Mouse (Mus musculus): ENCODE data around the gene Shtn1. TPM values are rescaled to one million over a fixed set of nuclear protein-coding genes. Genes with fewer than 3 reads are reported as not detected.

Gene Shtn1
- total and polyA plus RNA-seq, 2 experiments from 2014 or later, result 38.1 to 48.9 TPM

- Histone ChIP-seq H3K4me1 (ENCODE audit: insufficient read depth, low read length) (no peaks in the 10 kb centered on the region), H3K9ac (replicated peaks; ENCODE audit: low read length) (no peak overlapping the region), H3K9me3 (ENCODE audit: low read length) (no peaks in the 10 kb centered on the region), H3K27ac (no peak overlapping the region), H3K36me3 (ENCODE audit: insufficient read depth, low read length) (no peaks in the 10 kb centered on the region), H3K4me2 (ENCODE audit: low read depth, low read length) (peak overlapping the region; percentile 41), H3K4me3 (ENCODE audit: low read length) (peak overlapping the region; percentile 16; the same call in 1 of the 2 replicates), H3K27me3 (ENCODE audit: insufficient read depth, low read length) (0 out of 2 replicates have a peak, but pooled peaks cover 11% of the 10 kb centered on the region)
- WGBS, result 20% methylated on average over 13 of the region's 13 CpGs
- peak; percentile 77 for DNase-seq (ENCODE audit: low spot score)
- no peak for TF ChIP-seq CTCF (IDR thresholded peaks at IDR 0.05; ENCODE audit: low read depth)
- ATAC-seq, result no peak
These were observed 96.4 kb downstream of the Shtn1 start for GRCm38 (mm10) chr19:58979436-58980055.

- Histone ChIP-seq H3K27me3 (ENCODE audit: insufficient read depth, low read length) (0 out of 2 replicates have a peak, but pooled peaks cover 11% of the 10 kb centered on the region), H3K9me3 (ENCODE audit: low read length) (no peaks in the 10 kb centered on the region), H3K9ac (replicated peaks; ENCODE audit: low read length) (no peak overlapping the region), H3K4me3 (ENCODE audit: low read length) (no peak overlapping the region), H3K36me3 (ENCODE audit: insufficient read depth, low read length) (no peaks in the 10 kb centered on the region), H3K4me1 (ENCODE audit: insufficient read depth, low read length) (no peaks in the 10 kb centered on the region), H3K27ac (no peak overlapping the region), H3K4me2 (ENCODE audit: low read depth, low read length) (no peak overlapping the region; the same call in none of the 2 replicates)
- WGBS, result 50% methylated on average over 11 of the region's 11 CpGs
- TF ChIP-seq CTCF (IDR thresholded peaks at IDR 0.05; ENCODE audit: low read depth), result no peak
- peak; percentile 61 for ATAC-seq
- DNase-seq (ENCODE audit: low spot score), result peak; percentile 18
These were observed 97.3 kb downstream of the Shtn1 start for GRCm38 (mm10) chr19:58978401-58979171.

- no peaks in the 10 kb centered on the region for H3K27me3 ChIP-seq (ENCODE audit: insufficient read depth, low read length)
- TF ChIP-seq CTCF (IDR thresholded peaks at IDR 0.05; ENCODE audit: low read depth), result no peak
These were observed 100.6 kb downstream of the Shtn1 start for GRCm38 (mm10) chr19:58975216-58975863.

GRCm38 (mm10) chr19:58974126-58974525 is 101.8 kb downstream of the Shtn1 start:
- WGBS, result 69% methylated on average over 8 of the region's 8 CpGs
- no peak for TF ChIP-seq CTCF (IDR thresholded peaks at IDR 0.05; ENCODE audit: low read depth)
- no peaks in the 10 kb centered on the region for H3K27me3 ChIP-seq (ENCODE audit: insufficient read depth, low read length)

More at GRCm38 (mm10) chr19:58975216-58975863, 100.6 kb downstream of the Shtn1 start:
- ATAC-seq (no peak), DNase-seq (ENCODE audit: low spot score) (no peak)
- 86% methylated on average over 11 of the region's 11 CpGs for WGBS
- H3K4me3 ChIP-seq (ENCODE audit: low read length), result no peak overlapping the region
- no peak overlapping the region for H3K4me2 ChIP-seq (ENCODE audit: low read depth, low read length)
- H3K9me3 ChIP-seq (ENCODE audit: low read length), result no peaks in the 10 kb centered on the region
- no peak overlapping the region for H3K27ac ChIP-seq
- no peak overlapping the region for H3K9ac ChIP-seq (replicated peaks; ENCODE audit: low read length)
- no peaks in the 10 kb centered on the region for H3K4me1 ChIP-seq (ENCODE audit: insufficient read depth, low read length)
- H3K36me3 ChIP-seq (ENCODE audit: insufficient read depth, low read length), result peaks cover 6% of the 10 kb centered on the region; the same call in 1 of the 2 replicates

GRCm38 (mm10) chr19:58970826-58971225 is 105.1 kb downstream of the Shtn1 start:
- ATAC-seq, result no peak
- no peaks in the 10 kb centered on the region; the same call in 1 of the 2 replicates for H3K27me3 ChIP-seq (ENCODE audit: insufficient read depth, low read length)
- no peak overlapping the region for H3K27ac ChIP-seq
- H3K4me3 ChIP-seq (ENCODE audit: low read length), result no peak overlapping the region
- no peak for DNase-seq (ENCODE audit: low spot score)
- WGBS, result 81% methylated on average over 13 of the region's 13 CpGs
- no peak overlapping the region for H3K4me2 ChIP-seq (ENCODE audit: low read depth, low read length)
- TF ChIP-seq CTCF (IDR thresholded peaks at IDR 0.05; ENCODE audit: low read depth), result no peak
- peaks cover 6% of the 10 kb centered on the region; the same call in 1 of the 2 replicates for H3K36me3 ChIP-seq (ENCODE audit: insufficient read depth, low read length)
- no peak overlapping the region for H3K9ac ChIP-seq (replicated peaks; ENCODE audit: low read length)
- H3K4me1 ChIP-seq (ENCODE audit: insufficient read depth, low read length), result no peaks in the 10 kb centered on the region
- no peaks in the 10 kb centered on the region for H3K9me3 ChIP-seq (ENCODE audit: low read length)

More at GRCm38 (mm10) chr19:58974126-58974525, 101.8 kb downstream of the Shtn1 start:
- H3K9me3 ChIP-seq (ENCODE audit: low read length), result no peaks in the 10 kb centered on the region
- H3K4me3 ChIP-seq (ENCODE audit: low read length), result no peak overlapping the region
- ATAC-seq (no peak), DNase-seq (ENCODE audit: low spot score) (no peak)
- peaks cover 6% of the 10 kb centered on the region; the same call in 1 of the 2 replicates for H3K36me3 ChIP-seq (ENCODE audit: insufficient read depth, low read length)
- no peak overlapping the region for H3K4me2 ChIP-seq (ENCODE audit: low read depth, low read length)
- no peak overlapping the region for H3K27ac ChIP-seq
- no peak overlapping the region for H3K9ac ChIP-seq (replicated peaks; ENCODE audit: low read length)
- H3K4me1 ChIP-seq (ENCODE audit: insufficient read depth, low read length), result no peaks in the 10 kb centered on the region

GRCm38 (mm10) chr19:58968731-58969506 is 107.0 kb downstream of the Shtn1 start:
- no peak for TF ChIP-seq CTCF (IDR thresholded peaks at IDR 0.05; ENCODE audit: low read depth)
- no peak overlapping the region for H3K27ac ChIP-seq
- 0 out of 2 replicates have a peak, but pooled peaks have one; percentile 58 for ATAC-seq
- 14% methylated on average over 15 of the region's 15 CpGs for WGBS
- no peak overlapping the region for H3K4me3 ChIP-seq (ENCODE audit: low read length)
- H3K27me3 ChIP-seq (ENCODE audit: insufficient read depth, low read length), result no peaks in the 10 kb centered on the region; the same call in 1 of the 2 replicates
- H3K4me1 ChIP-seq (ENCODE audit: insufficient read depth, low read length), result no peaks in the 10 kb centered on the region
- no peak overlapping the region for H3K9ac ChIP-seq (replicated peaks; ENCODE audit: low read length)
- DNase-seq (ENCODE audit: low spot score), result peak; percentile 37
- H3K36me3 ChIP-seq (ENCODE audit: insufficient read depth, low read length), result peaks cover 6% of the 10 kb centered on the region; the same call in 1 of the 2 replicates
- no peak overlapping the region for H3K4me2 ChIP-seq (ENCODE audit: low read depth, low read length)
- no peaks in the 10 kb centered on the region for H3K9me3 ChIP-seq (ENCODE audit: low read length)
